Mouse (Mus musculus) midbrain, embryonic 15.5 days (tissue): Measurements from ENCODE around the gene Prpf6. TPM values are rescaled to one million over a fixed set of nuclear protein-coding genes. Genes with fewer than 3 reads are reported as not detected.

Source experiments
- ATAC-seq: fragments of 200-750 bp; cut with Nextera tagmentation; replicated peaks from 2 replicates; pipeline ENCODE4 v1.8.0; 2017; ENCODE audit warnings: moderate TSS enrichment
- H3K27ac ChIP-seq: fragments of 300-500 bp; sonication (generic); 2 replicates; pipeline ENCODE4 v1.5.1; 2015; ENCODE audit warnings: mild to moderate bottlenecking, inconsistent platforms
- H3K27me3 ChIP-seq: fragments of 300-500 bp; sonication (generic); replicated peaks from 2 replicates; pipeline ENCODE4 v1.6.1; 2015; ENCODE audit warnings: inconsistent platforms
- H3K36me3 ChIP-seq: fragments of 300-500 bp; sonication (generic); replicated peaks from 2 replicates; pipeline ENCODE4 v1.6.1; 2015; ENCODE audit warnings: inconsistent platforms
- H3K4me1 ChIP-seq: fragments of 300-500 bp; sonication (generic); 2 replicates; pipeline ENCODE4 v1.6.1; 2015; ENCODE audit warnings: inconsistent platforms
- H3K4me2 ChIP-seq: fragments of 300-500 bp; sonication (generic); 2 replicates; pipeline ENCODE4 v1.6.1; 2015; ENCODE audit warnings: inconsistent platforms, mild to moderate bottlenecking, moderate library complexity
- H3K4me3 ChIP-seq: fragments of 300-500 bp; sonication (generic); 2 replicates; pipeline ENCODE4 v1.5.1; 2015; ENCODE audit warnings: mild to moderate bottlenecking, inconsistent platforms
- H3K9ac ChIP-seq: fragments of 300-500 bp; sonication (generic); 2 replicates; pipeline ENCODE4 v1.6.1; 2015; ENCODE audit warnings: mild to moderate bottlenecking, inconsistent platforms
- H3K9me3 ChIP-seq: fragments of 300-500 bp; sonication (generic); 2 replicates; pipeline ENCODE4 v1.6.1; 2016; ENCODE audit warnings: inconsistent platforms
- WGBS: fragments of 180-500 bp; shearing (Covaris S2); methylation state at CpG from one replicate; pipeline ENCODE4 v1.1.7; 2015; ENCODE audit warnings: mixed read lengths; 5-methylcytosine and 5-hydroxymethylcytosine counted together
- polyA plus RNA-seq: library from polyadenylated mRNA; unstranded; fragments of >200 nt; fragmentation: Nextera tagmentation; extraction: Ambion mirVana; gene quantifications from 2 replicates; pipeline ENCODE4 v1.2.1, GENCODE M21; 2015

The Prpf6 gene
- 68.4 and 69.0 TPM in 2 replicates for polyA plus RNA-seq

- H3K9me3 ChIP-seq, result no peaks in the 10 kb centered on the region
- peaks cover 27% of the 10 kb centered on the region for H3K4me1 ChIP-seq
- peak within 1 kb of the TSS; percentile 94 for H3K27ac ChIP-seq
- H3K4me2 ChIP-seq, result peak within 1 kb of the TSS; percentile 82
- WGBS, result 19% methylated on average over 5 of the region's 5 CpGs
- no peaks in the 10 kb centered on the region for H3K27me3 ChIP-seq
- H3K4me3 ChIP-seq, result peak within 1 kb of the TSS; percentile 87
- ATAC-seq, result peak; percentile 12; the same call in 1 of the 2 replicates
- peak within 1 kb of the TSS; percentile 92 for H3K9ac ChIP-seq
- peaks cover 27% of the 10 kb centered on the region for H3K36me3 ChIP-seq
Observed at GRCm38 (mm10) chr2:181591528-181592085, at the start of gene Prpf6. Gene Prpf6, plus strand, starts transcription at chr2:181591868.

- Histone ChIP-seq H3K9ac (no peak overlapping the region), H3K4me2 (no peak overlapping the region), H3K27me3 (no peaks in the 10 kb centered on the region), H3K27ac (no peak overlapping the region), H3K36me3 (peaks cover 27% of the 10 kb centered on the region), H3K4me1 (no peaks in the 10 kb centered on the region), H3K4me3 (no peak overlapping the region), H3K9me3 (no peaks in the 10 kb centered on the region)
- 96% methylated on average over 7 of the region's 7 CpGs for WGBS
- no peak for ATAC-seq
Observed at GRCm38 (mm10) chr2:181546142-181546541, 45.5 kb upstream of the Prpf6 start.

DNA sequence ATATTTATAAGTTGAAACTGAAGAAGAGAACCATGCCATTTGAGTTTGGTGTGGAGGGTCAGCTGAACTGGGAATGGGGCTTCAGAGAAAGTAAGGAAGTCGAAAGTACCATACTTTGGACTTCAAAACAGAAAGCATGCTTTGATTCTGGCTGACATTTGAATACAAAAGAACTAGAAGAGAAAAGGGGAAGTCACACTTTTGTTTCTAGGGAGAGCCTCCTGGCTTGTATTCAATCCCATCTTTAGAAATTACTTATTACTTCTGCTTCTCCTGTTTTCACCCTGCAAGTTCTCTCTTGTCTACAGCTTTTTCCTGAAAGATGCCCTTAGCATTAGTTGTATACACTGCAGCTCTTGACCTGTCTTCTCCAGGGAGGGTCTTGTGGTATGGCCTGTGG is 43.4 kb upstream of the Prpf6 start:
- no peak overlapping the region for H3K27ac ChIP-seq
- H3K4me3 ChIP-seq, result no peak overlapping the region
- H3K4me2 ChIP-seq, result no peak overlapping the region
- H3K4me1 ChIP-seq, result no peaks in the 10 kb centered on the region
- 80% methylated on average over 1 of the region's 1 CpGs for WGBS
- no peak for ATAC-seq
- H3K9ac ChIP-seq, result no peak overlapping the region
- H3K9me3 ChIP-seq, result no peaks in the 10 kb centered on the region
- H3K27me3 ChIP-seq, result no peaks in the 10 kb centered on the region
- H3K36me3 ChIP-seq, result peaks cover 35% of the 10 kb centered on the region

DNA sequence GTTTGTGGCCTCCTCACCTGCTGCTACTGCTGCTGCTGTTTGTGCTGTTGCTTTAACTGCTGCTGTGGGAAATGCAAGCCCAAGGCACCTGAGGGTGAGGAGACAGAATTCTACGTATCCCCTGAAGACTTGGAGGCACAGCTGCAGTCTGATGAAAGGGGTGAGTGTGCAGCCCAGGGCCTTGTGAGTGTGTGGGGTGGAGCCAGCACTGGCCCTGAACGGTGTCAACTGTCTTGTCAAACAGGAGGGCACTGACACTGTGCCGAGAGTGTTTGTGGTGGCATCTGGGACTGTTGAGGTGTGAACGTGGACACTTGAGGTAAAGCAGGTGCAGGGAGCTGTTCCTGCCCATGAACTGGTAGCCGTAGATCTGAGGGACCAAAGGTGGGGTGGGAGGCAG is 43.0 kb upstream of the Prpf6 start:
- H3K36me3 ChIP-seq, result peaks cover 35% of the 10 kb centered on the region
- 92% methylated on average over 5 of the region's 5 CpGs for WGBS
- ATAC-seq, result no peak

GRCm38 (mm10) chr2:181550233-181550632 is 41.4 kb upstream of the Prpf6 start:
- Histone ChIP-seq H3K4me2 (no peak overlapping the region), H3K36me3 (peaks cover 40% of the 10 kb centered on the region)
- 96% methylated on average over 2 of the region's 2 CpGs for WGBS

More for the DNA sequence above, 43.0 kb upstream of the Prpf6 start:
- H3K4me2 ChIP-seq, result no peak overlapping the region
- no peaks in the 10 kb centered on the region for H3K9me3 ChIP-seq
- H3K27ac ChIP-seq, result no peak overlapping the region
- H3K4me1 ChIP-seq, result no peaks in the 10 kb centered on the region
- no peaks in the 10 kb centered on the region for H3K27me3 ChIP-seq
- H3K4me3 ChIP-seq, result no peak overlapping the region
- H3K9ac ChIP-seq, result no peak overlapping the region

DNA sequence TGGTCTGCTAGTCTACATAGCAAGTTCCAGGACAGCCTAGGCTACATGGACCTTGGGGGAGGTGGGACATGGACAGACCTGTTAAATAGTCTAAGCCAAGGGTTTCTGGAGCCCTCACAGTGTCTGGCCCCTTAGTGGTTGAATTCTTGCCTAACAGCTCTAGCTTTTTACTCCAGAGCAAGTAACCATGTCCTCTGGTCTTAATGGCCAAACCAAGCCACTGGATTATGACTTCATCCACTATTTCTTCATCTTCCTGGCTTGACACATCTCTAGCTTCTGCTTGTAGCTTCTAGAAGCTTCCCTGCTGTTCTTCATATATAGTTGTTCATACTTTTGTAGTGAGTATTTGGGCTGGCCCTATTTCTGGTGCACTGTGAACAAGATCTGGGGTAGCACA is 37.9 kb upstream of the Prpf6 start:
- no peak overlapping the region for H3K27ac ChIP-seq
- H3K9ac ChIP-seq, result no peak overlapping the region
- no peaks in the 10 kb centered on the region for H3K27me3 ChIP-seq
- H3K4me1 ChIP-seq, result no peaks in the 10 kb centered on the region
- no peak for ATAC-seq
- no peaks in the 10 kb centered on the region for H3K9me3 ChIP-seq
- no peak overlapping the region for H3K4me3 ChIP-seq
- no peak overlapping the region for H3K4me2 ChIP-seq
- peaks cover 29% of the 10 kb centered on the region for H3K36me3 ChIP-seq

More at GRCm38 (mm10) chr2:181550233-181550632, 41.4 kb upstream of the Prpf6 start:
- Histone ChIP-seq H3K27ac (no peak overlapping the region), H3K4me1 (no peaks in the 10 kb centered on the region), H3K4me3 (no peak overlapping the region), H3K9me3 (no peaks in the 10 kb centered on the region), H3K9ac (no peak overlapping the region), H3K27me3 (no peaks in the 10 kb centered on the region)
- ATAC-seq, result no peak

DNA sequence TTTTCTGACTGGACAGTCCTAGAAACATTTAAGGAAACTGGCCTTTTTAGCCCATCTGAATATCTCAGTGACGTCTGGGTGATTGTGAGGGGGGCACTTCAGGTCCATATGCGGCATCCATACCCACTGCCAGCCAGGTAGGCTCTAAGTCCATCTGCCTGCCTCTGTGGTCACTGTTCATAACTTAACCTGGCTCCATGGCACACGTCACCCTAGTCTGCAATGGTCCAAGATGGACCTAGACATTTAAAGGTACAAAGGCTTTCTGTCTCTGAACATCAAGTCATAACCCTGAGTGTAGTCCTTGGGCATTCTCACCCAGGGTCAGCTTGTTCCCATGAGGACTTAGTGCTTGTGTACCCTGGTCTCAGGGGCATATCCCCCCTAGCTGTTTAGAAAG is 24.3 kb upstream of the Prpf6 start:
- Histone ChIP-seq H3K27ac (no peak overlapping the region), H3K36me3 (no peaks in the 10 kb centered on the region), H3K9me3 (no peaks in the 10 kb centered on the region), H3K4me3 (no peak overlapping the region), H3K4me1 (no peaks in the 10 kb centered on the region), H3K4me2 (no peak overlapping the region), H3K27me3 (no peaks in the 10 kb centered on the region), H3K9ac (no peak overlapping the region)
- WGBS, result 92% methylated on average over 3 of the region's 3 CpGs
- ATAC-seq, result no peak

GRCm38 (mm10) chr2:181568272-181569008 is 23.2 kb upstream of the Prpf6 start:
- Histone ChIP-seq H3K4me2 (no peak overlapping the region), H3K9me3 (no peaks in the 10 kb centered on the region), H3K4me3 (no peak overlapping the region), H3K27me3 (no peaks in the 10 kb centered on the region), H3K4me1 (no peaks in the 10 kb centered on the region), H3K9ac (no peak overlapping the region), H3K27ac (no peak overlapping the region), H3K36me3 (no peaks in the 10 kb centered on the region)
- 78% methylated on average over 7 of the region's 7 CpGs for WGBS
- ATAC-seq, result no peak

GRCm38 (mm10) chr2:181569856-181570255 is 21.8 kb upstream of the Prpf6 start:
- ATAC-seq, result no peak
- no peaks in the 10 kb centered on the region for H3K9me3 ChIP-seq
- no peaks in the 10 kb centered on the region for H3K27me3 ChIP-seq
- no peak overlapping the region for H3K9ac ChIP-seq
- no peak overlapping the region for H3K4me2 ChIP-seq
- H3K36me3 ChIP-seq, result no peaks in the 10 kb centered on the region
- WGBS, result 95% methylated on average over 10 of the region's 10 CpGs
- no peak overlapping the region for H3K4me3 ChIP-seq
- no peak overlapping the region for H3K27ac ChIP-seq
- H3K4me1 ChIP-seq, result no peaks in the 10 kb centered on the region

GRCm38 (mm10) chr2:181570375-181570774 is 21.3 kb upstream of the Prpf6 start:
- no peak for ATAC-seq
- no peak overlapping the region for H3K4me2 ChIP-seq
- no peaks in the 10 kb centered on the region for H3K4me1 ChIP-seq
- no peaks in the 10 kb centered on the region for H3K27me3 ChIP-seq
- no peak overlapping the region for H3K4me3 ChIP-seq
- 83% methylated on average over 8 of the region's 8 CpGs for WGBS
- no peak overlapping the region for H3K9ac ChIP-seq
- H3K27ac ChIP-seq, result no peak overlapping the region
- no peaks in the 10 kb centered on the region for H3K36me3 ChIP-seq
- H3K9me3 ChIP-seq, result no peaks in the 10 kb centered on the region

- no peaks in the 10 kb centered on the region for H3K27me3 ChIP-seq
- no peak for ATAC-seq
- no peaks in the 10 kb centered on the region for H3K4me1 ChIP-seq
- H3K9ac ChIP-seq, result no peak overlapping the region
- H3K36me3 ChIP-seq, result no peaks in the 10 kb centered on the region
- WGBS, result 76% methylated on average over 6 of the region's 6 CpGs
- no peak overlapping the region for H3K4me3 ChIP-seq
- H3K9me3 ChIP-seq, result no peaks in the 10 kb centered on the region
- no peak overlapping the region for H3K27ac ChIP-seq
- H3K4me2 ChIP-seq, result no peak overlapping the region
Observed at GRCm38 (mm10) chr2:181570921-181571595, 20.6 kb upstream of the Prpf6 start.

- Histone ChIP-seq H3K27ac (no peak overlapping the region), H3K9ac (no peak overlapping the region), H3K9me3 (no peaks in the 10 kb centered on the region), H3K4me2 (no peak overlapping the region), H3K4me1 (0 out of 2 replicates have a peak, but pooled peaks cover 1% of the 10 kb centered on the region), H3K4me3 (no peak overlapping the region), H3K27me3 (no peaks in the 10 kb centered on the region), H3K36me3 (no peaks in the 10 kb centered on the region)
- 92% methylated on average over 11 of the region's 11 CpGs for WGBS
- no peak for ATAC-seq
Observed at GRCm38 (mm10) chr2:181571941-181572670, 19.6 kb upstream of the Prpf6 start.
